Mouse (Mus musculus) forebrain, embryonic 12.5 days (tissue): ENCODE measurements at regions not wholly inside any gene's neighbourhood (a gene's known extent, or its start where the extent isn't known, plus 50 kb on each side); places are given as distances from the start of the nearest gene placed in this dataset.

Experiments used
- ATAC-seq: fragments of 200-750 bp; cut with Nextera tagmentation; 2 replicates; pipeline ENCODE4 v1.8.0; 2017; ENCODE audit warnings: moderate TSS enrichment; ENCODE audit not compliant: low FRiP score
- H3K27ac ChIP-seq: fragments of 300-500 bp; sonication (generic); 2 replicates; pipeline ENCODE4 v1.5.1; 2016; ENCODE audit warnings: mild to moderate bottlenecking
- H3K27me3 ChIP-seq: fragments of 300-500 bp; sonication (generic); 2 replicates; pipeline ENCODE4 v1.6.1; 2016; ENCODE audit warnings: mild to moderate bottlenecking
- H3K36me3 ChIP-seq: fragments of 300-500 bp; sonication (generic); replicated peaks from 2 replicates; pipeline ENCODE4 v1.6.1; 2016; ENCODE audit warnings: mild to moderate bottlenecking
- H3K4me1 ChIP-seq: fragments of 300-500 bp; sonication (generic); 2 replicates; pipeline ENCODE4 v1.6.1; 2016
- H3K4me2 ChIP-seq: fragments of 300-500 bp; sonication (generic); 2 replicates; pipeline ENCODE4 v1.6.1; 2016; ENCODE audit warnings: mild to moderate bottlenecking, moderate library complexity
- H3K4me3 ChIP-seq: fragments of 300-500 bp; sonication (generic); replicated peaks from 2 replicates; pipeline ENCODE4 v1.5.1; 2016; ENCODE audit warnings: mild to moderate bottlenecking
- H3K9ac ChIP-seq: fragments of 300-500 bp; sonication (generic); 2 replicates; pipeline ENCODE4 v1.6.1; 2016; ENCODE audit warnings: mild to moderate bottlenecking
- H3K9me3 ChIP-seq: fragments of 300-500 bp; sonication (generic); 2 replicates; pipeline ENCODE4 v1.6.1; 2016
- WGBS: fragments of 180-500 bp; shearing (Covaris S2); methylation state at CpG from one replicate; pipeline ENCODE4 v1.1.7; 2016; 5-methylcytosine and 5-hydroxymethylcytosine counted together

DNA sequence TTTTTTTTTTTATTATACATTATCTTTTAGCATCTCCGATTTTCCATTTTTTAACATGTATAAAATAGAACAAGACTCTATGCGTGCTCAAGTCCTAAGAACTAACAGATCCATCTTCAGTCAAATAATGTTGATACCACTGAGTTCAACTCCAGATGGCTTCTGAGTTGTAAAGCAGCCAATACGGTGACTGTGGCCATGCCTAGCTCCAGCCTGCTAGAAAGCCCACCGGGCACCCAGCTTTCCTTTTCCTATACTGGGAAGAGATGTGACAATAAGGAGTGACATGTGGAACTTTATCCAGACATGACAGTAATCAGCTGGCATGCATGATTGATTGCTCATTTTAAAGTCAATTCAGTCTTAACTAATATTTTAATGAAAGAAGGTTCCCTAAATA is 236.7 kb upstream of the Crim1 start:
- H3K4me2 ChIP-seq, result no peak overlapping the region
- H3K27me3 ChIP-seq, result no peaks in the 10 kb centered on the region
- no peak for ATAC-seq
- H3K4me3 ChIP-seq, result no peak overlapping the region
- no peak overlapping the region for H3K9ac ChIP-seq
- no peak overlapping the region for H3K27ac ChIP-seq
- 89% methylated on average over 4 of the region's 4 CpGs for WGBS
- no peaks in the 10 kb centered on the region for H3K9me3 ChIP-seq
- no peaks in the 10 kb centered on the region for H3K4me1 ChIP-seq
- H3K36me3 ChIP-seq, result no peaks in the 10 kb centered on the region

DNA sequence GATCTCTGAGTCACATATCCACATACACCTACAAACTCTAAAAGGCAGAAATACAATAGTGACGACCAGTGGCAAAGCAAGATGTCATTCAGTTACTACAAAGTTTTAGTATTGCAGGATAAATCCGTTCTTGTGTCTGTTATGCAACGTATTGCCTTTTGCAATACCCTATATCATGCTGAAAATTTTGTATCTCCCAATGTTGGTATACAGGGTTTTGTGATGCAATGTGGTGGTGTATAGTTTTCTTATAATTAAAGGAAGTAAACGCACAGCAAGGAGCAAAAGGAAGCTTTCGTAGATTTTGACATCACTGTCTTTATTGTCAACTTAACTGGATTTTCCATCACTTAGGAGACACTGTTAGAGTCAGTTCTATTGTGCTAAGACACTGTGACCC is 231.5 kb upstream of the Crim1 start:
- no peak for ATAC-seq
- no peaks in the 10 kb centered on the region for H3K9me3 ChIP-seq
- H3K4me2 ChIP-seq, result no peak overlapping the region
- no peak overlapping the region for H3K4me3 ChIP-seq
- no peaks in the 10 kb centered on the region for H3K4me1 ChIP-seq
- no peaks in the 10 kb centered on the region for H3K27me3 ChIP-seq
- no peak overlapping the region for H3K27ac ChIP-seq
- 92% methylated on average over 5 of the region's 5 CpGs for WGBS
- no peak overlapping the region for H3K9ac ChIP-seq
- H3K36me3 ChIP-seq, result no peaks in the 10 kb centered on the region

DNA sequence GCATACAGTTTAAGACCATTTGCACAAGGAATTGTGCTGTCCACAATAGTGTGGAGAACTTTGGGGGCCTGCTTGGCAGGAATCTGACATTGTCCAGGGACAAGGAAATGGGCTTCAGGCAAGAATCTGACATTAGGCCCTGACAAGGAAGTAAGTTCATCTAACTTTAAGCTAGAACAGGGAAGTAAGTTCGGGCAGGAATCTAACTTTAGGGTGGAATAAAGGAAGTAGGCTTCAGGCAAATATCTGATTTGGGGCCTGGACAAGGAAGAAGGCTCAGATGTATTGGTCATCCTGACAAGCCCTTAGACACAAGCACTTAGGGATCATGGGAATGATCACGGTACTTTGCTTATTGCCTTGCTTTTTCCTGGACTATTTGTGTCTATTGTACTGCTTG is 230.9 kb upstream of the Crim1 start:
- Histone ChIP-seq H3K27ac (no peak overlapping the region), H3K4me2 (no peak overlapping the region), H3K9me3 (no peaks in the 10 kb centered on the region), H3K4me3 (no peak overlapping the region), H3K4me1 (no peaks in the 10 kb centered on the region), H3K36me3 (no peaks in the 10 kb centered on the region), H3K9ac (no peak overlapping the region), H3K27me3 (no peaks in the 10 kb centered on the region)
- no peak for ATAC-seq
- 89% methylated on average over 2 of the region's 2 CpGs for WGBS
